Mouse (Mus musculus): ENCODE data around the gene Ppcs.

Ppcs gene

GRCm38 (mm10) chr4:119422294-119422964, at the start of gene Ppcs, which contains the start of gene Zmynd12:
TSS of gene Ppcs (minus strand) at chr4:119422420.
TSS of gene Zmynd12 (plus strand) at chr4:119422814.
- peak; percentile 67 for DNase-seq (ENCODE audit: low read depth, low spot score)

DNA sequence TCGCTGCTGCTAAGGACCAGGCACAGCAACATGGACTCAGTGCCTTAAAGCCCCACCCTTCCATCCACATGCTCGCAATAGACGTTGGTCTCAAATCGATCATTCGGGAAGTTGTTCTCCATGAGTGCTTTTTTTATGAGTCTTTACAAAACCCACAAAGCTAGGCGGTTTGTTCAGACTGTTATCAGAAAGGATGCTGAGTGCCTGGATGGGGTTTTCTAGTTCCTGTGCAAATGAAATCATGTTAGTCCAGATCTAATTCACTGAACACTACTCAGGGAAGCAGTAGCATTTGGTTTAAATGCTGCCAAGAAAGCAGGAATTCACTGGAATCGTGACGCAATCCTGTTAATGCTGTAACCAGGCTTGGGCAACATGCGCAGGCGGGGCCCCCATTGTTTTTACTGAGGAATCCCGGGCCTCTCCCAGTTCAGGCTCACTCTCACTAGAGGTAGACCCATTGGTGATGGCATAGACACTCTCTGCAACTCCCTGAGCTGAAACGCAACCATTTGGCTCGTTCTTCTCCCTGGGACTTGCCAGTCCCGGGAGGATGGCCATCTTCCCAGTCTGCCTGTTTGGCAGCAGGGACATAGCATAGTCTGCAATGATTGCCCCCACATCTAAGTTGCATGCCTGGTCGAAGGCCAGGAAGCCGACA, 45.6 kb upstream of the Ppcs start:
- no peak for DNase-seq (ENCODE audit: low read depth, low spot score)

DNA sequence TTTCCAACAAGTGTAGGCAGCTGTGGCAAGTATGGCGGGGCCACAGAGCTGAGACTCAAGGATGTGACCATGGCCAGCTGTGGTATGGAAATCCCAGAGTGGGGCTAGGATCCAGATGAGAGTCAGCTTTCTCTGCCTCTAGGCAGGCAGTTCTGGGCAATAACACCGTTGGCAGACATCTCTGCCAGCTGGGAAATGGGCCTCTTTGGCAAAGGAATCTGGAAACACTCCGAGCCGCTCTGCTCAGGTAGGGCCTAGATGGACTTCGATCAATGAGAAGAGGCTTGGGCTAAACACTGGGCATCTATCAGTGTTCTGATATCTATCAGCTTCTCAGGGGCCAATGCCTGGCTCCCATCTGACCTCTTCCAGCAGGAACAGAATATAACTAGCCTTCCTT, 43.6 kb upstream of the Ppcs start:
- no peak for DNase-seq (ENCODE audit: low read depth, low spot score)

DNA sequence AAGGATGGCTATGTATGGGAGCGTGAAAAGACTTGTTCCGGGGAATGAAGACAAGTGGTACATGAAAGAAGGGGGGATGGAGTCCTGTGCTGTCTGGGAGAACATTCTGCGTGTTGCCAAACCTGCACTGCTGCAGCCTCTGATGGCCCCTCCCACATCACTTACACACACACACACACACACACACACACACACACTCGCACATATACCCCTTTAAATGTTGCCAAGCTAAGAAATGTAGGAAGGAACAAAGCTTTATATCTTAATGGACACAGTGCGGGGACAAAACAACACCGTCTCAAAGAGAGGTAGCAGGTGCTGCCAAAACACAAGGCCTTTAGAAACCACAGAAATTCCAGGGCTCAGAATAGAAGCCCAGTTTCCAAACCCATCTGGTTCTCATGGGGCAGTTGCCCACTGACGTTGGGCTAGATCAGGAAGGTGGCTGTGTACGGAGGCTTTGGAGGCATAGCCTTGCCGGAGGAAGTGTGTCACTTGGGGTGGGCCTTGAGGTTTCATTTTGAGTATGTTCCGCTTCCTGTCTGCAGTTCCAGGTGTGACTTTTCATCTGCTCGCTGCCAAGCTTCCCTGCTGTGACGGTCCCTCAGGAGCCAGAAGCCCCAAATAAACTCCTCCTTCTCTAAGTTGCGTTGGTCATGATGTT, 41.7 kb upstream of the Ppcs start:
- DNase-seq (ENCODE audit: low read depth, low spot score): no peak

- no peak for DNase-seq (ENCODE audit: low read depth, low spot score)
Measured at GRCm38 (mm10) chr4:119462858-119463755, 40.9 kb upstream of the Ppcs start.

- DNase-seq (ENCODE audit: low read depth, low spot score): no peak
Measured at GRCm38 (mm10) chr4:119462457-119462856, 40.2 kb upstream of the Ppcs start.

DNA sequence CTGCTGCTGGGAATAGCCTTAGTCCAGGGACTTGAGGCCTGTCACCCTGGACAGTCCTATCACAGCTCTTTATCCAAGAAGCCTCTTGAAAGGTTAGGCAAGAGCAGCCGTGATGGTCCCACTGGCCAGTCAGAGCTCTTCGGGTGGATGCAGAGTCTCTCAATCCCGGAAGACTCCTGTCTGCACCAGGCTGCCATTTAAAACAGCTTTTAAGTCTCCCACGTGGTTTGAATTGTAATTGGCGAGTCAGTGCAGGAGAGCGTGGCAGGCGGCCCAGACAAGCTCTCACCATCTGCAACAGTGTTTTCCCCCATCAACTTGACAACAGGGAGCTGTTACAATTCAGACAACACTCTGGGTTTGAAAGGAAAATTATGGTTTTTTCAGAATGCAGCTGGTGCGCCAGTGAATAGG, 38.5 kb upstream of the Ppcs start:
- peak; percentile 92 for DNase-seq (ENCODE audit: low read depth, low spot score)

GRCm38 (mm10) chr4:119460296-119460695, 38.1 kb upstream of the Ppcs start:
- no peak for DNase-seq (ENCODE audit: low read depth, low spot score)

DNA sequence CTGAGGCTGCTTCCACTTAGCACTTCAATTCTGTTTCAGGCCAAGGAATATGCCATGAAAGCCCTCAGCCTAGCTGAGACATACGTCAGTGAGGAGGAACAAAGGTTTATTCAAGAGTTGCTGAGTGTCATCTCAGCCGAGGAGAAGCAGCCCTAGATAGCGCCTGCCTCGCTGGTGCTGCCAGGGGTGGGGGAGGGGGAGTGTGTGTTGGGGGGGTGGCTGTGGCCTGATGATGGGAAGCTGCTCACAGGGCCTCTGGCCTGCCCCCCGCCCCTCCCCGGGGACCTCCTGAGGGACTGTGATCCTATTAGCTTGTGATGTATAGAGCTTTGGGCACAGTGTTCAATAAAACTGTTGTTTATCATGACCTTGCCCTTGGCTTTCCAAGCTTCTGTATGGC, 31.3 kb upstream of the Ppcs start:
- no peak for DNase-seq (ENCODE audit: low read depth, low spot score)

GRCm38 (mm10) chr4:119453128-119453527, 30.9 kb upstream of the Ppcs start:
- no peak for DNase-seq (ENCODE audit: low read depth, low spot score)

- DNase-seq (ENCODE audit: low read depth, low spot score): no peak
Measured at GRCm38 (mm10) chr4:119450436-119450835, 28.2 kb upstream of the Ppcs start.

DNA sequence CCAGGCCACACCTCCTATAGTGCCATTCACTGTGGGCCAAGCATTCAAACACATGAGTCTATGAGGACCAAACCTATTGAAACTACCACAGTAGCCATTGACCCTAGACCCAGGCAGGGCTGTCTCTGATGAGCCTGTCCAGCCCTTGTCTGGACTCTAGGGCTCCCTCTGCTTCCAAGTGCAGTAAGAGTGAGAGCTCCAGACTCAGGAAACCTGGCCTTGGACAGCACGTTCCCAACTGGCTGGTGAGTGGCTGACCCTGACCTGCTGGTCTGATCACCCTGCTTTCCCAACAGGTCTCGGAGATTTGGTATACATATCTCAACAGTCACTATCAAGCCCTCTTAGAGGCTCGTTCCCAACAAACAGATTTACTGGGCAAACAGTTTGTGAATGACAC, 25.6 kb upstream of the Ppcs start:
- DNase-seq (ENCODE audit: low read depth, low spot score): no peak

DNA sequence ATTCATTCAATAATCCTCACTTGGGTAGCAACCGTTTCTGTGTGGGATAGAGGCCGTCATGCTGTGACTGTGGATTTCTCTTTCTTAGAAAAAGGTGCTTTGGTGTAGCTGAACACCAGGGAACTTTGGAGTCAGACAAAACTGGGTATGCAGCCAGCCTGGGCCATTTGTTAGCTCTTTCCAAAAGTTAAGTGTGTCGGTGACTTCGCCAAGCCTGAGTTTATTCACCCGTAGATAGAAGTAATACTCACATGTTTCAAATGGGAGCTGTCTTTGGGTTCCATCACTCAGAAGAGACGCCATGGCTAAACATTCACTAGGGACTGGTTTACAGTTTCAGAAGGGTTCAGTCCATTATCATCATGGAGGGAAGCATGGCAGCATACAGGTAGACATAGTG, 25.0 kb upstream of the Ppcs start:
- no peak for DNase-seq (ENCODE audit: low read depth, low spot score)

GRCm38 (mm10) chr4:119442539-119442938, 20.3 kb upstream of the Ppcs start:
- DNase-seq (ENCODE audit: low read depth, low spot score): no peak

DNA sequence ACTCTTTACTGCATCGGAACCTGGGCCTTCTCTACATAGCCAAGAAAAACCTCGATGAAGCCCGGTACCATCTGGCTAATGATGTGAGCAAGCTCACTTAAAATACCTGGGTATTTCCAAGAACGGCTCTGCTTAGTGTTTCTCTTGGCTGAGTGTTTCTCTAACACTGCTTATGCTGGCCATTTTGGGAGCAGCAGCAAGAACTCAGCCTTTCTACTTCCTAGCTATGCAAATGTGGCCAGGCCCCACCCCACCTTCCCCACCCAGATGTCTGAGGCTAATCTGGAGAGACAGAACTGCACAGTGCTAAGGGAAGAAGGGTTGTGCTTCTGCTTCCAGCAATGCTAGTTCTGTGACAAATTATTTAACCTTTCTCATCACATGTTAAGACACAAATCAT, 19.6 kb upstream of the Ppcs start:
- DNase-seq (ENCODE audit: low read depth, low spot score): no peak

GRCm38 (mm10) chr4:119437936-119438335, 15.7 kb upstream of the Ppcs start:
- no peak for DNase-seq (ENCODE audit: low read depth, low spot score)

DNA sequence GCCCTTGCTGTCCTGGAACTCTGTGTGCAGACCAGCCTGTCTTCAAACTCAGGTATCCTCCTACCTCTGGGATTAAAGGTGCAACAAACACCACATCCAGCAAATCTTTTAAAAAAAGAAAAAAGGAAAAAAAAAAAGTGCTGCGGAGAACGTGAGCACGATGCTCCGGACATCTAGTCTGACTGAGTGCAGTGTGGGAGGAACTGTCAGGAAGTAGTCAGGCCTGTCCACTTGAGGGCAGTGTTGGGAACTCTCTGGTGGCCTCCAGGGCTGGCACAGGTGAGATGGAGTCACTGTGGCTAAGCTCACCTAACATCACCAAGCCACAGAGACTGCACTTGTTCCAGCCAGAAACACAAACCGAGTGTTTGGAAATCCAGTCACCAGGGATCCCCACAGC, 8.5 kb upstream of the Ppcs start:
- no peak for DNase-seq (ENCODE audit: low read depth, low spot score)

DNA sequence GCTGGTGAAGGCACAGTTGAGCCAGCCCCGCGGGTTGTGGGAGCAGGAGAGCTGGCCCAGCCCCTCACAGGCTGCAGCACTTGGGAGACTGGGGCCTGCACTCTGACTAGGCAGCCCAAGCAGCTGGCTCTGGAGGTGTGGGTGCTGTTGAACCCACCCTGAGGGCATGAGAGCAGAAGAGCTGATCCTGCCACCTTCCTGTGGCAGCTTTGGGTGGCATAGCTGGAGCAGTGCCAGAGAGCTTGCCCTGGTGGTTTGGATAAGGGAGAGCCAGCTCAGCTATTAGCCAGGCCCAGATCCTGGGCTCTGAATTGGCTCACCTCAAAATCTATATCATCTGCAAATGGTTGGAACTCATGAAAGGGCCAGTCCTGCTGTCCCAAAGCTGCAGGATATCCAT, 5.5 kb upstream of the Ppcs start:
- DNase-seq (ENCODE audit: low read depth, low spot score): no peak

DNA sequence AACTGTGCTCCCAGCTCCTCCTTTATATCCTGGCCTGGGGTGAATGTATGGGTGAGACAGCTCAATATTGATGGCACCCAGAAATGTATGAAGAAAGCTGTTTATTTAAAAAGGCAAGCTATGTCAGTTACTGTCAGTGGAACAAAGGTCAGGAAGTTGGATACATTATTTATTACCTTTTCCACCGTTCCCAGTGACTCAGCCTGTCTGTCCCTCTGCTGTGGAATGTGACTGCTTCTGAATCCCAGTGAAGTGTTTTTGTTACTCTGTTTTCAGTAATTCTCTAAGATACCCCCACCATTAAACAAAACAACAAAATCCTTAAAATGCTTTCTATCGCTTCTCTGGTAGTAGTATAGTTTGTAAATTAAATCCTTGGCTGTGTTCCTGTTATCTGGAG, 3.4 kb upstream of the Ppcs start:
- DNase-seq (ENCODE audit: low read depth, low spot score): no peak

GRCm38 (mm10) chr4:119425077-119425476, 2.9 kb upstream of the Ppcs start:
- no peak for DNase-seq (ENCODE audit: low read depth, low spot score)

DNA sequence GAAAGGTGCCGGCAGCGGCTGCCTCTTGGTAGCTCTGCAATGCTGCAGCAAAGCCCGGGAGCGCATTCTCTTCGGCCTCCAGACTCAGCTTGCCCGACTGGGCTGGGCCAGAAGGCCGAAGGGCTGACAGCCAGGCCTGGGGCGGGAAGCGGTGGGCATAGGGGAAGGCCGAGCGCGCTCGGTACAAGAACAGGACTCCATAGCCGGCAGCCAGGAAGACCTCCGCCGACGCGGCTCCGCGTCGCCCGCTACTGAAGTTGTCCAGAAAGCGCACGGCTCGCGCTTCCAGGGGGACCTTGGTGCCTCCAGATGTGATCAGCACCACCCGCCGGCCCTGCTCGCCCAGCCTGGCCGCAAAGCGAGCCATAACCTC, 313 bp downstream of the Ppcs start:
- no peak for DNase-seq (ENCODE audit: low read depth, low spot score)

DNA sequence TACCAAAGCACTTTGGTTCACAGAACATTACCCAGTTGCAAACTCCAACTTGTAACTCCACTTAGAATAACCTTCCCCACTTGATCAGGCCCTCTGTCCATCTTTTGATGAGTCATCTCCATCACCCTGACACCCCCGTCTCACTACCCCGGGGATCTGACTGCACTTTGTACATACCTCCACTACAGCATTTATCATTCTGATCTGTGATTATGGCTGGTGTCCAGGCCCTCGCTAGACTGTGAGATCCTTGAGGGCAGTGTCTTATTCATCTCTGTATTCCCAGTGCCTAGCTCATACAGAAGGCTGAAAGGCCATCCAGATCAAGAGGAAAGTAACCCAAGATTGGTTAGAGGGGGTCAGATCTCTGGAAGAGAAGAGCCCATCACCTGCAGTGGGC, 1.0 kb downstream of the Ppcs start:
- no peak for DNase-seq (ENCODE audit: low read depth, low spot score)

All from brain, embryonic 18.5 days (tissue).